Mouse (Mus musculus) heart, adult 2 months (tissue): ENCODE measurements around the gene Ret.

Source experiments
- CTCF ChIP-seq: fragments of 200-600 bp; IDR thresholded peaks from 2 replicates; pipeline ENCODE4 v1.8.1; 2022; ENCODE audit warnings: antibody characterized with exemption, mild to moderate bottlenecking, moderate library complexity
- EP300 ChIP-seq: fragments of 200-500 bp; IDR thresholded peaks from 2 replicates; pipeline ENCODE4 v1.6.1; 2011; ENCODE audit warnings: low read depth, low read length, control low read depth; ENCODE audit not compliant: insufficient read depth

DNA sequence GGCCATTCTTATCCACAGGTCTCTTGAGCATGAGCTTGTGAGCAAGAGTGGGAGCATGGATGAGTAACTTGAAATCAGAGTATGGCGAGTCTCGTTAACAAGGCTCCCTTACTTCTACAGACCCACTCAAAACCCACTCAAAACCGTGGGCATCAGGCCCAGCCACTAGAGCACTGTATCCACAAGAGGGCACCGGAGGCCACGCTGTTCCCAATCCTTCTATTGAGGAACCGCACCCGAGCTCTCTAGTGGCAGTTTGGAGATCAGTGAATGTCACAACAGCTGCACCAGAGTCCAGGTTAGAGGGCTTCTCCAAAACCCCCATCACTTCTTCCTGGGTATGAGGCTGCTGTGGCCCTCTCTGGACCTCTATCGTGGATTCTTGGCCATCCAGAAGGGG, 2.4 kb downstream of the Ret start:
- TF ChIP-seq CTCF (peak; percentile 82), EP300 (0 out of 2 replicates have a peak, but pooled peaks have one; percentile 37)
